Mouse (Mus musculus) limb, embryonic 12.5 days (tissue): Measurements from ENCODE around the gene Gm4567. TPM values are rescaled to one million over a fixed set of nuclear protein-coding genes. Genes with fewer than 3 reads are reported as not detected.
"Not testable (repeated sequence)": the region's sequence is repeated elsewhere in the genome, so short reads cannot be mapped to it uniquely, and the experiment has no call there.

Experiments
- ATAC-seq: fragments of 200-750 bp; cut with Nextera tagmentation; 2 replicates; pipeline ENCODE4 v1.8.0; 2017; ENCODE audit warnings: low read depth, moderate TSS enrichment; ENCODE audit not compliant: insufficient number of reproducible peaks, insufficient read depth, low FRiP score, low TSS enrichment
- H3K27ac ChIP-seq: fragments of 300-500 bp; sonication (generic); 2 replicates; pipeline ENCODE4 v1.5.1; 2016; ENCODE audit warnings: mild to moderate bottlenecking, moderate library complexity
- H3K27me3 ChIP-seq: fragments of 300-500 bp; sonication (generic); 2 replicates; pipeline ENCODE4 v1.6.1; 2016; ENCODE audit warnings: mild to moderate bottlenecking, moderate library complexity
- H3K36me3 ChIP-seq: fragments of 300-500 bp; sonication (generic); 2 replicates; pipeline ENCODE4 v1.6.1; 2016; ENCODE audit warnings: mild to moderate bottlenecking, moderate library complexity
- H3K4me1 ChIP-seq: fragments of 300-500 bp; sonication (generic); replicated peaks from 2 replicates; pipeline ENCODE4 v1.6.1; 2016
- H3K4me2 ChIP-seq: fragments of 300-500 bp; sonication (generic); 2 replicates; pipeline ENCODE4 v1.6.1; 2016; ENCODE audit warnings: mild to moderate bottlenecking, moderate library complexity
- H3K4me3 ChIP-seq: fragments of 300-500 bp; sonication (generic); replicated peaks from 2 replicates; pipeline ENCODE4 v1.5.1; 2016; ENCODE audit warnings: mild to moderate bottlenecking
- H3K9ac ChIP-seq: fragments of 300-500 bp; sonication (generic); replicated peaks from 2 replicates; pipeline ENCODE4 v1.6.1; 2016; ENCODE audit warnings: mild to moderate bottlenecking, moderate library complexity
- H3K9me3 ChIP-seq: fragments of 300-500 bp; sonication (generic); 2 replicates; pipeline ENCODE4 v1.6.1; 2016; ENCODE audit warnings: mild to moderate bottlenecking, moderate library complexity
- WGBS: fragments of 180-500 bp; shearing (Covaris S2); methylation state at CpG from one replicate; pipeline ENCODE4 v1.1.7; 2016; 5-methylcytosine and 5-hydroxymethylcytosine counted together
- polyA plus RNA-seq: library from polyadenylated mRNA; unstranded; fragments of >200 nt; fragmentation: Nextera tagmentation; extraction: Ambion mirVana; gene quantifications from 2 replicates; pipeline ENCODE4 v1.2.1, GENCODE M21; 2016

The Gm4567 gene
- polyA plus RNA-seq = not detected in 2 replicates

GRCm38 (mm10) chr7:22719610-22720009 lies at the start of gene Gm4567:
TSS of gene Gm4567 (minus strand) at chr7:22719710.
- H3K4me1 ChIP-seq, H3K9me3 ChIP-seq, H3K4me2 ChIP-seq, H3K27me3 ChIP-seq, H3K4me3 ChIP-seq, ATAC-seq, H3K27ac ChIP-seq, H3K9ac ChIP-seq, H3K36me3 ChIP-seq: not testable (repeated sequence)
- no CpG with 5 or more reads among the region's 1 CpGs for WGBS

- H3K36me3 ChIP-seq, H3K4me2 ChIP-seq, H3K9ac ChIP-seq, ATAC-seq, H3K9me3 ChIP-seq, H3K27ac ChIP-seq, H3K4me1 ChIP-seq, H3K27me3 ChIP-seq, H3K4me3 ChIP-seq: not testable (repeated sequence)
- 30% methylated on average over 2 of the region's 3 CpGs for WGBS
Measured at GRCm38 (mm10) chr7:22761397-22761796, 41.9 kb upstream of the Gm4567 start, which contains the start of gene Vmn1r157. TSS of gene Vmn1r157 (plus strand) at chr7:22761697.

- H3K4me2 ChIP-seq, H3K4me1 ChIP-seq, H3K27ac ChIP-seq, H3K36me3 ChIP-seq, H3K4me3 ChIP-seq, H3K9ac ChIP-seq, ATAC-seq, H3K9me3 ChIP-seq, H3K27me3 ChIP-seq: not testable (repeated sequence)
- no CpG with 5 or more reads among the region's 2 CpGs for WGBS
Measured at GRCm38 (mm10) chr7:22692217-22692616, 27.3 kb downstream of the Gm4567 start, which contains the start of gene Gm8693. TSS of gene Gm8693 (minus strand) at chr7:22692317.

Other genes with a start within 250 kb of the Gm4567 start
- gene Vmn1r151, start 220.0 kb downstream of the Gm4567 start, polyA plus RNA-seq = not detected in 2 replicates
- not detected in 2 replicates for gene Vmn1r152, start 196.7 kb downstream of the Gm4567 start, polyA plus RNA-seq
- not detected in 2 replicates for gene Gm8677, start 184.8 kb downstream of the Gm4567 start, polyA plus RNA-seq
- not detected in 2 replicates for gene Gm4201, start 154.4 kb downstream of the Gm4567 start, polyA plus RNA-seq
- gene Gm4565, start 131.6 kb downstream of the Gm4567 start, polyA plus RNA-seq = not detected in 2 replicates
- not detected in 2 replicates for gene Vmn1r155, start 61.7 kb downstream of the Gm4567 start, polyA plus RNA-seq
- gene Gm8693, start 27.4 kb downstream of the Gm4567 start, polyA plus RNA-seq = not detected in 2 replicates
- gene Vmn1r157, start 42.0 kb upstream of the Gm4567 start, polyA plus RNA-seq = not detected in 2 replicates
- not detected in 2 replicates for gene Vmn1r158, start 71.1 kb upstream of the Gm4567 start, polyA plus RNA-seq
- not detected in 2 replicates for gene Vmn1r159, start 123.9 kb upstream of the Gm4567 start, polyA plus RNA-seq
- gene Vmn1r160, start 151.5 kb upstream of the Gm4567 start, polyA plus RNA-seq = not detected in 2 replicates